Mouse (Mus musculus): ENCODE data around the gene Fam102a. TPM values are rescaled to one million over a fixed set of nuclear protein-coding genes. Genes with fewer than 3 reads are reported as not detected.

Fam102a gene
- polyA plus RNA-seq, 1 experiment, result 2.4 TPM

DNA sequence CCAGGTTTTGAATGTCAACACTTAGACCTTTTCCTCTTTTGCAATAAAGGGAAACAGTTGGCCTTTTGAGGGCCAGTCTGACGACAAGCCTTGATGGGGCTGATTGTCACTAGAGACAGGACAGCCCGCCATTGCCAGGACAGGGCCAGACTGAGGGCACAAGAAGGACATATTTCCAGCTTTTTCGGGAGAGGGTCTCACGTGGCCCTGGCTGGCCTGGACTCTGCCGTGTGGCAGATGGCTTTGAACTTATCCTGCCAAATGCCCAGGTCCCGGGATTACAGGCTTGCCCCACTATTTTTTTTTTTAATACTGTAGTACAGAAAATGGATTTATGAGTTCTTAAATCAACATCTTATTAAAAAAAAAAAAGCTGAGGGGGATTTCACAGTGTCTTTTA, 56.1 kb downstream of the Fam102a start:
- no peaks in the 10 kb centered on the region for H3K27me3 ChIP-seq (ENCODE audit: control insufficient read depth, insufficient read depth, insufficient read length)
- H3K79me2 ChIP-seq (ENCODE audit: control insufficient read depth, insufficient read depth), result peaks cover 73% of the 10 kb centered on the region
- H3ac ChIP-seq (ENCODE audit: control insufficient read depth, insufficient read length, low read depth), result no peak overlapping the region
- peaks cover 73% of the 10 kb centered on the region for H3K36me3 ChIP-seq (ENCODE audit: control insufficient read depth, insufficient read depth)
- H3K79me3 ChIP-seq (ENCODE audit: low read depth), result peaks cover 40% of the 10 kb centered on the region
- H3K4me3 ChIP-seq (ENCODE audit: insufficient read depth, poor library complexity, severe bottlenecking), result no peak overlapping the region
- TF ChIP-seq CEBPB (IDR thresholded peaks at IDR 0.05; ENCODE audit: low read depth) (no peak), USF1 (IDR thresholded peaks at IDR 0.05; ENCODE audit: low read depth) (no peak), MYOD1 (IDR thresholded peaks at IDR 0.05; ENCODE audit: control insufficient read depth, insufficient read length, low read depth) (no peak), MYOG (IDR thresholded peaks at IDR 0.05; ENCODE audit: control insufficient read depth, extremely low read depth, insufficient read length) (no peak), CTCF (IDR thresholded peaks at IDR 0.05; ENCODE audit: control insufficient read depth, insufficient read depth, insufficient read length) (no peak), FOSL1 (IDR thresholded peaks at IDR 0.05; ENCODE audit: insufficient read depth, low read length, poor library complexity, severe bottlenecking) (no peak), MAX (IDR thresholded peaks at IDR 0.05) (no peak)

DNA sequence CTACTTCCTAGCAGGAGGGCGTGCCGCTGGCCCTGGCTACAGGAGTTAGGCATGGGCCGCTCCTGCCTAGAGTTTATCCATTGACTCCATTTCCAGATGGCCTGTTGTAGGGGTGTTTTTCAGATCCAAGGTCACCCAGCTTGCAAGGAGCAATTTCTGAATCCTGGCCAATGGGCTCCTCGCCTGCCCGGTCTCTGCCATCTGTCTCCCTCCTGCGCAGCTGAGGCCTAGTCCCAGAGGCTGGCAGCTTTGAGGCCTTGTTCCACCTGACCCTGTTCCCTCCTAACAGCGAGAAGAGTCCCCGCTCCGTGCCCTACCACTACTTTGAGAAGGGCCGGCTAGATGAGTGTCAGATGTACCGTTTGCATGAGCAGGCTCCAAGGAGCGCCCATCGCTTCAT, 61.6 kb downstream of the Fam102a start:
- H3K27me3 ChIP-seq (ENCODE audit: control insufficient read depth, insufficient read depth, insufficient read length), result no peaks in the 10 kb centered on the region
- H3K36me3 ChIP-seq (ENCODE audit: control insufficient read depth, insufficient read depth), result peaks cover 53% of the 10 kb centered on the region
- no peak overlapping the region for H3ac ChIP-seq (ENCODE audit: control insufficient read depth, insufficient read length, low read depth)
- H3K79me3 ChIP-seq (ENCODE audit: low read depth), result peaks cover 1% of the 10 kb centered on the region
- no peak for TF ChIP-seq FOSL1 (IDR thresholded peaks at IDR 0.05; ENCODE audit: insufficient read depth, low read length, poor library complexity, severe bottlenecking)
- TF ChIP-seq MAX (IDR thresholded peaks at IDR 0.05), result no peak
- no peak for TF ChIP-seq USF1 (IDR thresholded peaks at IDR 0.05; ENCODE audit: low read depth)
- no peak for TF ChIP-seq MYOG (IDR thresholded peaks at IDR 0.05; ENCODE audit: control insufficient read depth, extremely low read depth, insufficient read length)
- no peak for TF ChIP-seq CEBPB (IDR thresholded peaks at IDR 0.05; ENCODE audit: low read depth)
- no peak for TF ChIP-seq CTCF (IDR thresholded peaks at IDR 0.05; ENCODE audit: control insufficient read depth, insufficient read depth, insufficient read length)
- TF ChIP-seq MYOD1 (IDR thresholded peaks at IDR 0.05; ENCODE audit: control insufficient read depth, insufficient read length, low read depth), result no peak
- no peak overlapping the region for H3K4me3 ChIP-seq (ENCODE audit: insufficient read depth, poor library complexity, severe bottlenecking)
- peaks cover 36% of the 10 kb centered on the region for H3K79me2 ChIP-seq (ENCODE audit: control insufficient read depth, insufficient read depth)

DNA sequence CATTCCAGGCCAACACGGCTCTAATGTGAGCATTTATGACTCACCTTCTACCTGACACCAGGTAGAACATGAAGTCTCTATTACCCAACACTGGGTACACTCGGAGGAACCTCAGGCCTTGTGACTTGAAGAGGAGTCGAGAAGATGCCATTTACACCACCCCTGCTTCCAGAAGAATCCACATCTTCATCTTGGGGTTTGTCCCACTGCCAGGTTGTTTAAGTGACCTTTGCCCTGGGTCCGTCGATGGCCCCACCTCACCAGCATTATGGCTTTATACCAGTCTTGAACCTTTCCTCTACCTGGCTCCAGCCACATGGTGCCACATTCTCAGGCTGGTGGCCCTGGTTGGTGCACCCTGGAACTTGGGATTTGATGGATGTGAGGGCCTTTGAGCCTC, 62.1 kb downstream of the Fam102a start:
- Histone ChIP-seq H3K79me2 (ENCODE audit: control insufficient read depth, insufficient read depth) (peaks cover 31% of the 10 kb centered on the region), H3K36me3 (ENCODE audit: control insufficient read depth, insufficient read depth) (peaks cover 48% of the 10 kb centered on the region), H3ac (ENCODE audit: control insufficient read depth, insufficient read length, low read depth) (no peak overlapping the region), H3K27me3 (ENCODE audit: control insufficient read depth, insufficient read depth, insufficient read length) (no peaks in the 10 kb centered on the region), H3K79me3 (ENCODE audit: low read depth) (no peaks in the 10 kb centered on the region), H3K4me3 (ENCODE audit: insufficient read depth, poor library complexity, severe bottlenecking) (no peak overlapping the region)
- no peak for TF ChIP-seq MYOG (IDR thresholded peaks at IDR 0.05; ENCODE audit: control insufficient read depth, extremely low read depth, insufficient read length)
- no peak for TF ChIP-seq CTCF (IDR thresholded peaks at IDR 0.05; ENCODE audit: control insufficient read depth, insufficient read depth, insufficient read length)
- no peak for TF ChIP-seq MAX (IDR thresholded peaks at IDR 0.05)
- TF ChIP-seq FOSL1 (IDR thresholded peaks at IDR 0.05; ENCODE audit: insufficient read depth, low read length, poor library complexity, severe bottlenecking), result no peak
- TF ChIP-seq CEBPB (IDR thresholded peaks at IDR 0.05; ENCODE audit: low read depth), result no peak
- TF ChIP-seq USF1 (IDR thresholded peaks at IDR 0.05; ENCODE audit: low read depth), result no peak
- TF ChIP-seq MYOD1 (IDR thresholded peaks at IDR 0.05; ENCODE audit: control insufficient read depth, insufficient read length, low read depth), result no peak

GRCm38 (mm10) chr2:32597699-32598098, 62.6 kb downstream of the Fam102a start:
- Histone ChIP-seq H3K79me2 (ENCODE audit: control insufficient read depth, insufficient read depth) (peaks cover 26% of the 10 kb centered on the region), H3ac (ENCODE audit: control insufficient read depth, insufficient read length, low read depth) (no peak overlapping the region), H3K79me3 (ENCODE audit: low read depth) (no peaks in the 10 kb centered on the region), H3K4me3 (ENCODE audit: insufficient read depth, poor library complexity, severe bottlenecking) (no peak overlapping the region), H3K27me3 (ENCODE audit: control insufficient read depth, insufficient read depth, insufficient read length) (no peaks in the 10 kb centered on the region), H3K36me3 (ENCODE audit: control insufficient read depth, insufficient read depth) (peaks cover 43% of the 10 kb centered on the region)
- TF ChIP-seq CTCF (IDR thresholded peaks at IDR 0.05; ENCODE audit: control insufficient read depth, insufficient read depth, insufficient read length) (no peak), CEBPB (IDR thresholded peaks at IDR 0.05; ENCODE audit: low read depth) (no peak), FOSL1 (IDR thresholded peaks at IDR 0.05; ENCODE audit: insufficient read depth, low read length, poor library complexity, severe bottlenecking) (peak; percentile 15), MYOD1 (IDR thresholded peaks at IDR 0.05; ENCODE audit: control insufficient read depth, insufficient read length, low read depth) (peak; percentile 8), USF1 (IDR thresholded peaks at IDR 0.05; ENCODE audit: low read depth) (no peak), MAX (IDR thresholded peaks at IDR 0.05) (no peak), MYOG (IDR thresholded peaks at IDR 0.05; ENCODE audit: control insufficient read depth, extremely low read depth, insufficient read length) (no peak)

- Histone ChIP-seq H3ac (ENCODE audit: control insufficient read depth, insufficient read length, low read depth) (peak overlapping the region; percentile 13), H3K79me3 (ENCODE audit: low read depth) (no peaks in the 10 kb centered on the region), H3K4me3 (ENCODE audit: insufficient read depth, poor library complexity, severe bottlenecking) (no peak overlapping the region), H3K27me3 (ENCODE audit: control insufficient read depth, insufficient read depth, insufficient read length) (no peaks in the 10 kb centered on the region), H3K36me3 (ENCODE audit: control insufficient read depth, insufficient read depth) (peaks cover 35% of the 10 kb centered on the region), H3K79me2 (ENCODE audit: control insufficient read depth, insufficient read depth) (peaks cover 18% of the 10 kb centered on the region)
- no peak for TF ChIP-seq MAX (IDR thresholded peaks at IDR 0.05)
- no peak for TF ChIP-seq MYOD1 (IDR thresholded peaks at IDR 0.05; ENCODE audit: control insufficient read depth, insufficient read length, low read depth)
- no peak for TF ChIP-seq CEBPB (IDR thresholded peaks at IDR 0.05; ENCODE audit: low read depth)
- no peak for TF ChIP-seq FOSL1 (IDR thresholded peaks at IDR 0.05; ENCODE audit: insufficient read depth, low read length, poor library complexity, severe bottlenecking)
- no peak for TF ChIP-seq CTCF (IDR thresholded peaks at IDR 0.05; ENCODE audit: control insufficient read depth, insufficient read depth, insufficient read length)
- TF ChIP-seq USF1 (IDR thresholded peaks at IDR 0.05; ENCODE audit: low read depth), result no peak
- no peak for TF ChIP-seq MYOG (IDR thresholded peaks at IDR 0.05; ENCODE audit: control insufficient read depth, extremely low read depth, insufficient read length)
These were observed 63.4 kb downstream of the Fam102a start for GRCm38 (mm10) chr2:32598506-32598905.

- Histone ChIP-seq H3K79me3 (ENCODE audit: low read depth) (no peaks in the 10 kb centered on the region), H3K36me3 (ENCODE audit: control insufficient read depth, insufficient read depth) (peaks cover 26% of the 10 kb centered on the region), H3ac (ENCODE audit: control insufficient read depth, insufficient read length, low read depth) (no peak within 1 kb of the TSS), H3K4me3 (ENCODE audit: insufficient read depth, poor library complexity, severe bottlenecking) (no peak within 1 kb of the TSS), H3K79me2 (ENCODE audit: control insufficient read depth, insufficient read depth) (peaks cover 11% of the 10 kb centered on the region), H3K27me3 (ENCODE audit: control insufficient read depth, insufficient read depth, insufficient read length) (no peaks in the 10 kb centered on the region)
- TF ChIP-seq CTCF (IDR thresholded peaks at IDR 0.05; ENCODE audit: control insufficient read depth, insufficient read depth, insufficient read length) (no peak), MYOG (IDR thresholded peaks at IDR 0.05; ENCODE audit: control insufficient read depth, extremely low read depth, insufficient read length) (no peak), MYOD1 (IDR thresholded peaks at IDR 0.05; ENCODE audit: control insufficient read depth, insufficient read length, low read depth) (no peak), MAX (IDR thresholded peaks at IDR 0.05) (no peak), CEBPB (IDR thresholded peaks at IDR 0.05; ENCODE audit: low read depth) (no peak)
These were observed 64.3 kb downstream of the Fam102a start, which contains the start of gene St6galnac6 for GRCm38 (mm10) chr2:32599409-32599808. TSS of gene St6galnac6 (plus strand) at chr2:32599709.
